Mouse (Mus musculus): Measurements from ENCODE around the gene Serpina16.

DNA sequence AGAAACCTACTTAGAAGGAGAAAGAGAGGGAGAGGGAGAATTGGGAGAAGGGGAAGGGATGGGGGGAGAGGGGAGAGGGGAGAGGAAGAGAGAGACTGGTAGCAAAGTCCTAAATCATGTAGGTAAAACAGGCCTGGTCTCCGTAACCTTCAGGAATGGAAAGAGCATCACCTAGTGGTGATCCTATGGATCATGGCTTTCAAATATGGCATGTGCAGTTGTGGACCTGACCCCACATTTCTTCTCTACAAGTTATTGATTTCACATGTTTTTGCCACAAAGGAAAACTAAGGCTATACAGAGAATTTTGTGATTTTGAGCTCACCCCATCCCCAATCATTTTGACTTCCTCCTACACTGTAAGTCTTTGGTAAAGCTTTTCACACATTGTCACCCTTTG, 34.5 kb upstream of the Serpina16 start:
- no peak for TF ChIP-seq CTCF (IDR thresholded peaks at IDR 0.05; ENCODE audit: low read depth, low read length)
- TF ChIP-seq GATA1 (IDR thresholded peaks at IDR 0.05; ENCODE audit: borderline replicate concordance, low read length), result no peak
- no peak for TF ChIP-seq POLR2AphosphoS5 (IDR thresholded peaks at IDR 0.05; ENCODE audit: insufficient replicate concordance, low read depth, low read length)
- no peak for TF ChIP-seq TAL1 (conservative IDR thresholded peaks at IDR 0.05; ENCODE audit: low read depth, low read length)

Data from G1E (cell line).